Mouse (Mus musculus): ENCODE measurements around the gene Gm49366. TPM values are rescaled to one million over a fixed set of nuclear protein-coding genes. Genes with fewer than 3 reads are reported as not detected.

The Gm49366 gene
- polyA plus RNA-seq, 1 experiment from 2014 or later = not detected

DNA sequence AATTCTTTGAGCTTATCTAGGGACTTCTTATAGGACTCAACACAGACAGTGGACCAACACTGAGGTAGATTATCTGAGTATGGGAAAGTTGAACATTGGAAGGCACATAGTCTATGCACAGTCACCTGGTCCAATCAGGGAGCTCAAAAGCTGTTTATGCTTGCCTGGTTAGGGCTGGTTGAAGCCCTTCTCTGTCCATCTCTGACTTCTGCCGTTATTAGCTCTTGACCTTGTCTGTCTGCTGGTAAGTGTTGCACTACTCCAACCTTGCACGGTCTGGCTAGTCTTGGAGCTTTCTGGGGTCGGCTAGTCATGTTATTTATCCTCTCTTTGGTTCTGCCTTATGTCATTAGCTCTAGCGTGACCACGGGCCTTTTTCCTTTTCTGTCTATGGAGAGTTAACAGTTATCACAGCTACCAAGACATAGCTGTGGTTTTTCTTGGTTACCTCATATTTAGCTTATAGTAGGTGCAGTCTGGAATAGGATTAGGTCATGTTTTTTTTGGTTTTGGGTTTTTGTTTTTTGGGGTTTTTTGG, 13.3 kb downstream of the Gm49366 start, which contains the start of gene Acot3:
TSS of gene Acot3 (plus strand) at position 208 of the 538 bp plus-strand sequence.
- H3K4me3 ChIP-seq (ENCODE audit: control insufficient read depth in 1 of 2, insufficient read depth in 1 of 2, low read depth in 1 of 2, low read length in 2 of 2) = 0 out of 4 replicates have a peak within 1 kb of the TSS, but pooled peaks of 1 of the 2 experiments have one; percentile 47
- H3K9me3 ChIP-seq (ENCODE audit: control insufficient read depth, low read length) = peaks cover 6% of the 10 kb centered on the region
- H3K4me1 ChIP-seq (ENCODE audit: control insufficient read depth in 2 of 2, insufficient read depth in 2 of 2, low read length in 2 of 2) = no peaks in the 10 kb centered on the region; a peak in 1 of 4 replicates
- no peak within 1 kb of the TSS for H3K9ac ChIP-seq (ENCODE audit: low read length)
- H3K27ac ChIP-seq (replicated peaks in 1 of 2; ENCODE audit: control insufficient read depth in 1 of 2, insufficient read depth in 1 of 2, low read depth in 2 of 2, low read length in 2 of 2) = no peak within 1 kb of the TSS
- 63% methylated on average over 5 of the region's 5 CpGs for WGBS
- peaks cover 14% of the 10 kb centered on the region; the same call in 1 of the 2 replicates for H3K27me3 ChIP-seq (ENCODE audit: control insufficient read depth, insufficient read depth, low read length)
- H3K36me3 ChIP-seq (ENCODE audit: control insufficient read depth, insufficient read depth, low read length) = no peaks in the 10 kb centered on the region
- peak within 1 kb of the TSS; percentile 91; the same call in 1 of the 2 replicates for H3K4me2 ChIP-seq (ENCODE audit: low read length)
- no peak for ATAC-seq (ENCODE audit: insufficient number of reproducible peaks, insufficient read depth, low FRiP score, low read depth)

DNA sequence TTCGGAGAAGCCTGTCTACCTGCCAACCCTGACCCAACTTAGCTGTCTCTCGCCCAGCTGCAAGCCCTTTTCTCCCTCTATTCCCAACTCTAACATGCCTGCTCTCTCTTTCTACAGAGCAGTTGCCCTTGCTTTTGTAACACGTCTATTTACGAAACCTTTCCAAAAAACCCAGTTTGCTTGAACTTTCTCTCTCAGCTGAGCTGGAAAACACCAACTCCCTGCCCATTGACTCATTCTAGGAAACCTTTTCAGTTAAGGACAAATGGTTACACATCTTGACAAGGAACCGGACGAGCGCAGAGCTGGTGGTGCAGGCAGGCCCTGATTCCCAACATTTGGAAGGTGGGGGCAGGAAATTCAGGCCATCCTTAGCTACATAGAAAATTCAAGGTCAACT, 13.9 kb downstream of the Gm49366 start:
- H3K4me1 ChIP-seq (ENCODE audit: control insufficient read depth in 2 of 2, insufficient read depth in 2 of 2, low read length in 2 of 2) = no peaks in the 10 kb centered on the region; a peak in 1 of 4 replicates
- H3K27ac ChIP-seq (replicated peaks in 1 of 2; ENCODE audit: control insufficient read depth in 1 of 2, insufficient read depth in 1 of 2, low read depth in 2 of 2, low read length in 2 of 2) = no peak overlapping the region
- peaks cover 6% of the 10 kb centered on the region for H3K9me3 ChIP-seq (ENCODE audit: control insufficient read depth, low read length)
- WGBS = 91% methylated on average over 7 of the region's 7 CpGs
- peaks cover 14% of the 10 kb centered on the region; the same call in 1 of the 2 replicates for H3K27me3 ChIP-seq (ENCODE audit: control insufficient read depth, insufficient read depth, low read length)
- 0 out of 2 replicates have a peak overlapping the region, but pooled peaks have one; percentile 91 for H3K4me2 ChIP-seq (ENCODE audit: low read length)
- H3K4me3 ChIP-seq (ENCODE audit: control insufficient read depth in 1 of 2, insufficient read depth in 1 of 2, low read depth in 1 of 2, low read length in 2 of 2) = no peak overlapping the region
- no peak overlapping the region for H3K9ac ChIP-seq (ENCODE audit: low read length)
- H3K36me3 ChIP-seq (ENCODE audit: control insufficient read depth, insufficient read depth, low read length) = no peaks in the 10 kb centered on the region
- ATAC-seq (ENCODE audit: insufficient number of reproducible peaks, insufficient read depth, low FRiP score, low read depth) = no peak

DNA sequence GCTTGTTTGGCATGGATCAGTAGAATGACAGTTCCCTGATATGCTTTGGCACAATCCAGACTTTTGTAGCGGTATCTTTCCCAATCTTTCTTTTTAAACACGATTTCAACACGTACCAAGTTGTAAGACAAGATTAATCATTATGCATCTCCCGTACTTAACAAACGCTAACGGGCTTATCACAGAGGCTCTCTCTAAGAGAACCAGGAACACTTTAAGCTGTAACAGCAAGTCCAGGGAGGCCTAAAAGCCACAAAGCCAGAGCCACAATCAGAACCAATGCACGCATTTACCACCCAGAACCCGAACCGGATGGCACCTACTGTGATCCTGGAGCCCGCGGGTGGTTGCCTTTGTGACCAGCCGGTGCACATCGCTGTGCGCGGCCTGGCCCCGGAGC, 14.4 kb downstream of the Gm49366 start:
- Histone ChIP-seq H3K36me3 (ENCODE audit: control insufficient read depth, insufficient read depth, low read length) (no peaks in the 10 kb centered on the region), H3K9ac (ENCODE audit: low read length) (peak overlapping the region; percentile 61), H3K4me1 (ENCODE audit: control insufficient read depth in 2 of 2, insufficient read depth in 2 of 2, low read length in 2 of 2) (no peaks in the 10 kb centered on the region; a peak in 1 of 4 replicates), H3K27ac (replicated peaks in 1 of 2; ENCODE audit: control insufficient read depth in 1 of 2, insufficient read depth in 1 of 2, low read depth in 2 of 2, low read length in 2 of 2) (no peak overlapping the region), H3K9me3 (ENCODE audit: control insufficient read depth, low read length) (peaks cover 4% of the 10 kb centered on the region), H3K4me2 (ENCODE audit: low read length) (peak overlapping the region; percentile 91), H3K27me3 (ENCODE audit: control insufficient read depth, insufficient read depth, low read length) (peaks cover 14% of the 10 kb centered on the region; the same call in 1 of the 2 replicates), H3K4me3 (ENCODE audit: control insufficient read depth in 1 of 2, insufficient read depth in 1 of 2, low read depth in 1 of 2, low read length in 2 of 2) (peak overlapping the region; percentile 36 to 47)
- 5% methylated on average over 16 of the region's 16 CpGs for WGBS
- no peak for ATAC-seq (ENCODE audit: insufficient number of reproducible peaks, insufficient read depth, low FRiP score, low read depth)

DNA sequence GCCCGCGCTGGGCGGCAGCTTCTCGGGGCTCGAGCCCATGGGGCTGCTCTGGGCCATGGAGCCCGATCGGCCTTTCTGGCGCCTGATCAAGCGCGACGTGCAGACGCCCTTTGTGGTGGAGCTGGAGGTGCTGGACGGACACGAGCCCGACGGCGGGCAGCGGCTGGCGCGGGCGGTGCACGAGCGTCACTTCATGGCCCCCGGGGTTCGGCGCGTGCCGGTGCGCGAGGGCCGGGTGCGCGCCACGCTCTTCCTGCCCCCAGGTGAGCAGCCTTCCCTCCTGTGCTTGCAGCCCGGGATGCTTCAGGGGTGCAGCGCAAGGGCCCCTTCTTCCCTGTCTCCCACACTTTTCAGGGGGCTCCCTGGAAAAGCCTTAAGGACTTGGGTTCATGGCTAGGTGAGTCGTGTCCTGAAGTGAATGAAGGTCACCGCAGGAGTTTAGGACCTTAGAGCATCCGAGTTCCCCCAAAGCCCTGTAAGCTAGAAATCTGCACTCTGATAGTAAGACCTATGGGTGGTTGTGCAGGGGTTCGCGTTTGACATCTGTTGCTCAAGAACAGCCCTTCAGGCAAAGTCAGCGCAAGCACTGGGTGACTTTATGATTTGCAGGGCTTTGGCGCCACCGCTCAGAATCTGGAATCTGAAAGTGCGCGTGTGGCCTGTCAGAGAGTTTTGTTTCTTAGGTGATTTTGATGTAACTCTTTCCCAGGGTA, 15.1 kb downstream of the Gm49366 start:
- no peaks in the 10 kb centered on the region for H3K9me3 ChIP-seq (ENCODE audit: control insufficient read depth, low read length)
- ATAC-seq (ENCODE audit: insufficient number of reproducible peaks, insufficient read depth, low FRiP score, low read depth) = no peak
- H3K9ac ChIP-seq (ENCODE audit: low read length) = peak overlapping the region; percentile 61
- H3K36me3 ChIP-seq (ENCODE audit: control insufficient read depth, insufficient read depth, low read length) = no peaks in the 10 kb centered on the region
- peaks cover 14% of the 10 kb centered on the region; the same call in 1 of the 2 replicates for H3K27me3 ChIP-seq (ENCODE audit: control insufficient read depth, insufficient read depth, low read length)
- peak overlapping the region; percentile 91 for H3K4me2 ChIP-seq (ENCODE audit: low read length)
- no peak overlapping the region for H3K27ac ChIP-seq (replicated peaks in 1 of 2; ENCODE audit: control insufficient read depth in 1 of 2, insufficient read depth in 1 of 2, low read depth in 2 of 2, low read length in 2 of 2)
- 2% methylated on average over 35 of the region's 46 CpGs for WGBS
- H3K4me3 ChIP-seq (ENCODE audit: control insufficient read depth in 1 of 2, insufficient read depth in 1 of 2, low read depth in 1 of 2, low read length in 2 of 2) = peak overlapping the region; percentile 36 to 47
- H3K4me1 ChIP-seq (ENCODE audit: control insufficient read depth in 2 of 2, insufficient read depth in 2 of 2, low read length in 2 of 2) = no peaks in the 10 kb centered on the region; a peak in 1 of 4 replicates

DNA sequence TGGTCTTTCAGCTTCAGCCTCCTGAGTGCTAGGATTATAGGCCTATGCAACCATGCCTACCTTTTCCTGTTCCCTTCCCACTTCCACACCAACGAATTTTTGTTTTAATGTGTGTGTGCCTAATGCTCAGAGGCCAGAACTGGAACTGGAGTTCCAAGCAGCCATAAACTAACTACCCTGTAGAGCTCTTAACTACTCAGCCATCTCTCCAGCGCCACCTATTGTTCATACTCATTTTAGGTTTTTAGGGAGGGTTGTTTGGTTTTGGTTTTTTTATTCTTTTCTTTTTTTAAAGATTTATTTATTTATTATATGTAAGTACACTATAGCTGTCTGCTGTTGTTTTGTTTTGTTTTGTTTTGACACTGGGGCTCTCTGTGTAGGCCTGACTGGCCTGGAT, 22.2 kb downstream of the Gm49366 start:
- Histone ChIP-seq H3K27ac (replicated peaks in 1 of 2; ENCODE audit: control insufficient read depth in 1 of 2, insufficient read depth in 1 of 2, low read depth in 2 of 2, low read length in 2 of 2) (no peak overlapping the region), H3K36me3 (ENCODE audit: control insufficient read depth, insufficient read depth, low read length) (no peaks in the 10 kb centered on the region), H3K27me3 (ENCODE audit: control insufficient read depth, insufficient read depth, low read length) (peaks cover 4% of the 10 kb centered on the region), H3K4me3 (ENCODE audit: control insufficient read depth in 1 of 2, insufficient read depth in 1 of 2, low read depth in 1 of 2, low read length in 2 of 2) (no peak overlapping the region), H3K9me3 (ENCODE audit: control insufficient read depth, low read length) (0 out of 2 replicates have a peak, but pooled peaks cover 2% of the 10 kb centered on the region), H3K4me2 (ENCODE audit: low read length) (no peak overlapping the region), H3K9ac (ENCODE audit: low read length) (no peak overlapping the region), H3K4me1 (ENCODE audit: control insufficient read depth in 2 of 2, insufficient read depth in 2 of 2, low read length in 2 of 2) (no peaks in the 10 kb centered on the region)
- WGBS = 23% methylated on average over 2 of the region's 2 CpGs
- ATAC-seq (ENCODE audit: insufficient number of reproducible peaks, insufficient read depth, low FRiP score, low read depth) = no peak

DNA sequence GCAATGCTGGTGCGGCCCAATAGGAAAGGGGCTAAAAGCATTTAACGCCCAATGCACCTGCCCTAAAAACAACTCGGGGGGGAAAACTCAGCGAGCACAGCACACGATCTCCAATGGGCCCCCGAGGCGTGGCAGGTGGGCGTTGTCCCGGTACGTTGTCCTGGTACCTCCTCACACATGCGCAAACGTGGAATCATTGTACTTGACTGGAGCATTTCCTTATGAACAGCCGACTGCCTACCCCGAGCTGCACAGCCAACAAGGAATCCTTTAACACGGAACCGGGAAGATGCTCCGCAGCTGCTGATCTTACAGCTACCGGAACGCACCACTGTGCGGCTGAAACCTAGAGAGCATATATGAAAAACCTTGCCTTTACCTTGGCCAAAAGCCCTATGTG, 23.6 kb downstream of the Gm49366 start:
- Histone ChIP-seq H3K4me2 (ENCODE audit: low read length) (no peak overlapping the region), H3K27me3 (ENCODE audit: control insufficient read depth, insufficient read depth, low read length) (peaks cover 11% of the 10 kb centered on the region), H3K36me3 (ENCODE audit: control insufficient read depth, insufficient read depth, low read length) (no peaks in the 10 kb centered on the region), H3K27ac (replicated peaks in 1 of 2; ENCODE audit: control insufficient read depth in 1 of 2, insufficient read depth in 1 of 2, low read depth in 2 of 2, low read length in 2 of 2) (no peak overlapping the region), H3K4me3 (ENCODE audit: control insufficient read depth in 1 of 2, insufficient read depth in 1 of 2, low read depth in 1 of 2, low read length in 2 of 2) (no peak overlapping the region), H3K9ac (ENCODE audit: low read length) (no peak overlapping the region), H3K9me3 (ENCODE audit: control insufficient read depth, low read length) (0 out of 2 replicates have a peak, but pooled peaks cover 2% of the 10 kb centered on the region), H3K4me1 (ENCODE audit: control insufficient read depth in 2 of 2, insufficient read depth in 2 of 2, low read length in 2 of 2) (no peaks in the 10 kb centered on the region)
- 88% methylated on average over 20 of the region's 20 CpGs for WGBS
- ATAC-seq (ENCODE audit: insufficient number of reproducible peaks, insufficient read depth, low FRiP score, low read depth) = no peak

DNA sequence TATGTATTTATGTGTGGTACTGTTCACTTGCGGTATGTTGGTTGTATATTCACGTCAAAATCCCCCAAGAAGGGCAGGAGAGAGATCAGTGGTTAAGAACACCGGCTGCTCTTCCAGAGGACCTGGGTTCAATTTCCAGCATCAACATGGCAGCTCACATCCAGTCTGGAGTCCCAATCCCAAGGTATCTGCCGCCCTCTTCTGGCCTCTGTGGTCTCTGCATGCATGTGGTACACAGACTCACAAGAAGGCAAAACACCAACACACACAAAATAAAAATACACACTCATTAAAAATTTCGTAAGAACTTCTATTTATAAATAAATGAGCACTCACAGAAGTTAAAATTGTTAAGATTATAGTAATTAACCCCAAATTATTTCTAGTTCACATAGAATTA, 24.5 kb downstream of the Gm49366 start:
- Histone ChIP-seq H3K36me3 (ENCODE audit: control insufficient read depth, insufficient read depth, low read length) (no peaks in the 10 kb centered on the region), H3K9ac (ENCODE audit: low read length) (no peak overlapping the region), H3K9me3 (ENCODE audit: control insufficient read depth, low read length) (0 out of 2 replicates have a peak, but pooled peaks cover 2% of the 10 kb centered on the region), H3K27ac (replicated peaks in 1 of 2; ENCODE audit: control insufficient read depth in 1 of 2, insufficient read depth in 1 of 2, low read depth in 2 of 2, low read length in 2 of 2) (no peak overlapping the region), H3K27me3 (ENCODE audit: control insufficient read depth, insufficient read depth, low read length) (peaks cover 19% of the 10 kb centered on the region), H3K4me2 (ENCODE audit: low read length) (no peak overlapping the region), H3K4me3 (ENCODE audit: control insufficient read depth in 1 of 2, insufficient read depth in 1 of 2, low read depth in 1 of 2, low read length in 2 of 2) (no peak overlapping the region), H3K4me1 (ENCODE audit: control insufficient read depth in 2 of 2, insufficient read depth in 2 of 2, low read length in 2 of 2) (no peaks in the 10 kb centered on the region)
- 70% methylated on average over 5 of the region's 5 CpGs for WGBS
- no peak for ATAC-seq (ENCODE audit: insufficient number of reproducible peaks, insufficient read depth, low FRiP score, low read depth)

Data from heart, embryonic 14.5 days (tissue).